Mouse (Mus musculus) midbrain, embryonic 14.5 days (tissue): ENCODE measurements at regions not wholly inside any gene's neighbourhood (a gene's known extent, or its start where the extent isn't known, plus 50 kb on each side); places are given as distances from the start of the nearest gene placed in this dataset.

Experiments used
- ATAC-seq: fragments of 200-750 bp; cut with Nextera tagmentation; 2 replicates; pipeline ENCODE4 v1.8.0; 2017; ENCODE audit warnings: moderate number of reproducible peaks, moderate library complexity; ENCODE audit not compliant: low FRiP score, low TSS enrichment
- DNase-seq: peaks from one replicate; pipeline ENCODE4 v3.0.0-alpha.2; 2015
- H3K27ac ChIP-seq: fragments of 300-500 bp; sonication (generic); replicated peaks from 2 replicates; pipeline ENCODE4 v1.5.1; 2014; ENCODE audit warnings: mild to moderate bottlenecking, low read depth, low read length, moderate library complexity
- H3K27me3 ChIP-seq: fragments of 300-500 bp; sonication (generic); 2 replicates; pipeline ENCODE4 v1.6.1; 2014; ENCODE audit warnings: low read length, control low read depth, mixed read lengths; ENCODE audit not compliant: control insufficient read depth, insufficient read depth
- H3K36me3 ChIP-seq: fragments of 300-500 bp; sonication (generic); 2 replicates; pipeline ENCODE4 v1.6.1; 2014; ENCODE audit warnings: low read length, control low read depth; ENCODE audit not compliant: control insufficient read depth, insufficient read depth
- H3K4me1 ChIP-seq: fragments of 300-500 bp; sonication (generic); 2 replicates; pipeline ENCODE4 v1.6.1; 2014; ENCODE audit warnings: mild to moderate bottlenecking, antibody characterized with exemption, low read length, control low read depth; ENCODE audit not compliant: control insufficient read depth, insufficient read depth
- H3K4me2 ChIP-seq: fragments of 300-500 bp; sonication (generic); 2 replicates; pipeline ENCODE4 v1.6.1; 2014; ENCODE audit warnings: mild to moderate bottlenecking, low read length, moderate library complexity
- H3K4me3 ChIP-seq: fragments of 300-500 bp; sonication (generic); replicated peaks from 2 replicates; pipeline ENCODE4 v1.5.1; 2014; ENCODE audit warnings: low read depth, low read length
- H3K9ac ChIP-seq: fragments of 300-500 bp; sonication (generic); replicated peaks from 2 replicates; pipeline ENCODE4 v1.6.1; 2014; ENCODE audit warnings: mild to moderate bottlenecking, low read length, moderate library complexity
- H3K9me3 ChIP-seq: fragments of 300-500 bp; sonication (generic); 2 replicates; pipeline ENCODE4 v1.6.1; 2016; ENCODE audit warnings: low read length, control low read depth, mixed read lengths; ENCODE audit not compliant: control insufficient read depth
- WGBS: fragments of 180-500 bp; shearing (Covaris S2); extraction: QIAGEN DNeasy Blood & Tissue Kit; methylation state at CpG from one replicate; pipeline ENCODE4 v1.1.7; 2014; 5-methylcytosine and 5-hydroxymethylcytosine counted together

DNA sequence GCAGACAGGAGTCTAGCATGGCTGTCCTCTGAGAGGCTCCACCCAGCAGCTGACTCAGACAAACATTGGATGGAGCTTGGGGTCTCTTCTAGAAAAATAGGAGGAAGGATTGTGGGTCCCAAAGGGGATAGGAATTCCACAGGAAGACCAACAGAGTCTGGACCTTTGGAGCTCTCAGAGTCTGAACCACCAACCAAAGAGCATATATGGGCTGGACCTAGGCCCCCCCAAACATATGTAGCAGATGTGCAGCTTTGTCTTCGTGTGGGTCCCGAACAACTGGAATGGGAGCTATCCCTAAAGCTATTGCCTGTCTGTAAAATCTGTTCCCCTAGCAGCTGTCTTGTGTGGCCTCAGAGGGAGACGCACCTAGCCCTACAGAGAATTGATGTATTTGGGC lies 50.1 kb upstream of the Cpm start:
- ATAC-seq (no peak), DNase-seq (no peak)
- no peaks in the 10 kb centered on the region for H3K27me3 ChIP-seq
- WGBS: 89% methylated on average over 3 of the region's 3 CpGs
- H3K4me2 ChIP-seq: no peak overlapping the region
- H3K36me3 ChIP-seq: no peaks in the 10 kb centered on the region
- no peak overlapping the region for H3K9ac ChIP-seq
- H3K4me1 ChIP-seq: no peaks in the 10 kb centered on the region
- no peak overlapping the region for H3K27ac ChIP-seq
- no peaks in the 10 kb centered on the region for H3K9me3 ChIP-seq
- H3K4me3 ChIP-seq: no peak overlapping the region

DNA sequence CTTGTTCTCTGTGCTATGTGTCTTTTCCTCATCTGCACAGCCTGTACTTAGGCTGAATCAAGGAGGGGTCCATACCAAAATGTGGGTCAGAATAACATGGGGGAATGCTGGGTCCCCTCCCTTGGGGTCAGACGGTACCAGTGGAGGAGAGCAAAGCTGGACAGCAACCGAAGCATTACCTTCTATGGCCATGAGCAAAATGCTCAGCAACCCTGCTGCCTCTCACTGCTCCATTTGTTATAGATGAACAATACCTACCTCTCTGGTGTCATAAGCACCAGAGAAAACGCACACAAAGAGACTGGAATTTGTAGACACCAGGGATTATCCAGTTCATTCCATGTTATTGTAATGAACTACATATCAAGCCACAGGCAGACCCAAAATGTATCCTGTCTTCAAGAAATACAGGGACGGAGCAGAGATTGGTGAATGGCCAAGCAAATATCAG lies 50.6 kb upstream of the Cpm start:
- ATAC-seq: no peak
- Histone ChIP-seq H3K27ac (no peak overlapping the region), H3K4me2 (no peak overlapping the region), H3K27me3 (no peaks in the 10 kb centered on the region), H3K36me3 (no peaks in the 10 kb centered on the region), H3K4me1 (no peaks in the 10 kb centered on the region), H3K4me3 (no peak overlapping the region), H3K9ac (no peak overlapping the region), H3K9me3 (no peaks in the 10 kb centered on the region)
- DNase-seq: no peak
- WGBS: 87% methylated on average over 4 of the region's 4 CpGs

DNA sequence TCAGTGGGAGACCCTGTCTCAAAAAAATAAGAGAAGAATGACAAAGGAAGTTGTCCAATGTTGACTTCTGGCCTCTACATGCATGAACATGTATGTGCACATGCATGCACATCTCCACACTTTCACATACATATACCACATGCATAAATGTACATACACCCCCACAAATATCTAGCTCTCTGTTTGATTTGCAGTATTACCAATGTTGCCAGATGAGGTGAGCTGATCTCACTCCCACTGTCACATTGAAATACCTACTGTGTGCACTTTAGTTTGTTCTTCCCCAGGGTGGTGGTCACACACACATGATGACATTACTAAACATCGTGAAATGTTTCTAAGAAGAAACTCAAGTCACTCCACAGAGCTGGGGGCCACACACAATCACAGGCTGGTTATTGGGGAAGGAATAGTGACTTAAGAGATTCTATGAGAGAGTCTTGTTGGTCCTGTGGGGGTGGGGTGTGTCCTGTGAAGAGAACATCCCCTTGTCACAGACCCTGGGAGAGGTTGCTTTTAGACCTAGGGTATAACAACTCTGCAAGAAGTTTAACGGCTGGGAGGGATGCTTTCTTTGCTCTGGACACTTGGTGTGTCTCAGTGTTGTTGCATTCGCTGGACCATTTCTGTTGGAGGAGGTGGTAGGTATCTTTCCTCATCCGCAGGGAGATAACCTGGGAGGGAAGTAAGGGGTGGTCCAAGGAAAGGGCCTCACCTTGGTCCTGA lies 51.2 kb upstream of the Cpm start:
- H3K36me3 ChIP-seq: no peaks in the 10 kb centered on the region
- 94% methylated on average over 4 of the region's 4 CpGs for WGBS

DNA sequence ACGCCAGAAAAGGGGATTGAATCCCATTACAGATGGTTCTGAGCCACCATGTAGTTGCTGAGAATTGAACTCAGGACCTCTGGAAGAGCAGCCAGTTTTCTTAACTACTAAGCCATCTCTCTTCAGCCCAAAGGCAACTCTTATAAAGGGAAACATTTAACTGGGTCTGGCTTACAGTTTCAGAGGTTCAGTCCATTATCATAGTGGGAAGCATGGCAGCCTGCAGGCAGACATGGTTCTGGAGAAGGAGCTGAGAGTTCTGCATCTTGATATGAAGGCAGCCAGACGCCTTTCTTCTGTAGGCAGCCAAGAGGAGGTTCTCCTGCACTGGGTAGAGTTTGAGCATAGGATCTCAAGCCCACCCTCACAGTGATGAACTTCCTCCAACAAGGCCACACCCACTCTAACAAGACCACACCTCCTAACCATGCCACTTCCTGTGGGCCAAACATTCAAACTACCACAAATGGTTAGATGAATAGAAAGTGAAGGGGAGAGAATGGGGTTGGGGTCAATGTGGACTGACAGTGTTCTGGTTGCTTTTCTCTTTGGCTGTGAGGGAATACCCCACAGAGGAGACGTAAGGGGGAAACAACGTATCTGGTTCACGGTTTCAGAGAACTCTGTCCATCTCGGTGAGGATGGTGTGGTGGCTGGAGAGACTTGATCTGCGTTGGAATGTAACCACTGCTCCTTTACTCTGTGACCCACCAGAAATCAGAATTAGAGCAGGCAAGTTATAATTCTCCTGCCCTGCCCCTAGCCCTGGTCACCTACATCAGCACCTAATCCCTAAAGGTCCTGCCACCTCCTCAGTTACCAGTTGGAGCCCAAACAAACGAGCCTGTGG lies 52.2 kb upstream of the Cpm start:
- no peak overlapping the region for H3K4me2 ChIP-seq
- 88% methylated on average over 8 of the region's 8 CpGs for WGBS

More for the DNA sequence above, 51.2 kb upstream of the Cpm start:
- H3K4me2 ChIP-seq: no peak overlapping the region
- no peak overlapping the region for H3K27ac ChIP-seq
- no peak overlapping the region for H3K9ac ChIP-seq
- no peak for DNase-seq
- H3K4me3 ChIP-seq: no peak overlapping the region
- H3K9me3 ChIP-seq: no peaks in the 10 kb centered on the region
- no peak for ATAC-seq
- H3K27me3 ChIP-seq: no peaks in the 10 kb centered on the region
- H3K4me1 ChIP-seq: no peaks in the 10 kb centered on the region

DNA sequence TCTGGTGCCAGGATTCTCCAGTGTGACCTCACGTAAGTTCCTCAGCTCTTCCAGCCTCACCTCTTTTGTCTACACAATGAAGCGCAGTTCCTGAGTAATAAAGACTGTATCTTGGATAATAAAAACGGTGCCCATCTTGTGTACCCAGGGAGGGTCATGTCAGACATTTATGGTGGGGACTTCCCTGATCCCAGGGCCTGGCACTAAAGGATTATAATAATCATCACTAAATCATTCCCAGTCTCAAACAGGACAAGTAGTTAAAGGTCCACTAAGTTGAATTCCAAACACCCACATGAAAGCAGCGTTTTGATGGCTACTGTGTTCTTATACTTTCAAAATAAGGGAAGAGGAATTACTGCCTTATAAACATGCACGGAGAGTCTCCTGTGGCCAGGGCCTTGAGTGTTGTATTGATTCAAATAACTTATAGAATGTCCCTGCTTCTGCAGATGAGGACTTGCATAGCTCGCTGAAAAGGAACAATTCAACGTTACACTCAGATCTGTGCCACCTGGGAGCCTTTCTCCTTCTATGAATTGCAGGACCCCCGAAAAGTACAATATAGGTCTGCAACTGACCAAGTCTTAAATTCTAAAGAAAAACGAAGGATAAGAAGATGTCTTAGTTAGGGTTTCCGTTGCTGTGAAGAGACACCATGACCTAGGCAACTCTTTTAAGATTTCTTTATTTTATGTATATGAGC lies 53.0 kb upstream of the Cpm start:
- WGBS: 85% methylated on average over 10 of the region's 10 CpGs
- no peak for ATAC-seq
- no peaks in the 10 kb centered on the region for H3K36me3 ChIP-seq
- no peak overlapping the region for H3K4me3 ChIP-seq
- peaks cover 4% of the 10 kb centered on the region; the same call in 1 of the 2 replicates for H3K4me1 ChIP-seq
- no peak for DNase-seq
- no peak overlapping the region for H3K27ac ChIP-seq
- peaks cover 12% of the 10 kb centered on the region for H3K27me3 ChIP-seq
- H3K9ac ChIP-seq: no peak overlapping the region
- H3K9me3 ChIP-seq: no peaks in the 10 kb centered on the region
- no peak overlapping the region for H3K4me2 ChIP-seq

More for the DNA sequence above, 52.2 kb upstream of the Cpm start:
- ATAC-seq (no peak), DNase-seq (no peak)
- Histone ChIP-seq H3K27ac (no peak overlapping the region), H3K9me3 (no peaks in the 10 kb centered on the region), H3K9ac (no peak overlapping the region), H3K36me3 (no peaks in the 10 kb centered on the region), H3K4me1 (no peaks in the 10 kb centered on the region), H3K27me3 (peaks cover 9% of the 10 kb centered on the region), H3K4me3 (no peak overlapping the region)

DNA sequence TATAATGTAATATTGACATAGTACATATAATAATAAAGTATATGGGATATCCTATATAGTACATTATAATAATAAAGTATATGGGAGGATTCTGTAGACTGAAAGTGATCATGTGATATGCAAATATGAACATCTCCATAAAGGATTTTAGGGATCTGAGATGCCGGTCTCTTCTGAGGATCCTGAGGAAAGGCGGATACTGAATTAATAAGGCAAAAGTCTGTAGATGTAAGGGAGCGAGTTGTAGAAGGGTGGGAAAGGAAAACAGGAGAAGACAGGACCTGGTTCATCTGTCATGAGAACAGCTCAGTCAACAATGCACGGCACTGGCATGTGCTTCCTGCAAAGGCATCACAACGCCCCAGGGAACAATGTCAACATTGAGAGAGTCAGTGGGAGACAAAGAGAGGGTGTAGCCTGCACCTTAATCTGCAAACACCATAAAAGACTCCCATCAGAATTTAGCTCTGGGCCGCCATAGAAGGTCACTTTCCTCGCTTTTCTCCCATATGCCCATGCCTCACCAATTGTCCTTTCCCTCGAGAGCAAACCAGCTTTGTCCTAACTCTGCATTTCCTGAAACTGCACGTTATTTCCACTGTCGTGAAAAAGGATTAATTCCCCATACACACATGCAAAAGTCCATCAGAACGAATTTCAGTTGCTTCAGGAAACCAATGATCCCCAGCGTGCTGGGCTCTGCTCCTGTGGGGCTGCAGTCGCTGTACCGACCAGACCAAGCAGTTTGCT lies 53.7 kb upstream of the Cpm start:
- H3K9ac ChIP-seq: no peak overlapping the region
- peaks cover 12% of the 10 kb centered on the region for H3K27me3 ChIP-seq
- H3K9me3 ChIP-seq: no peaks in the 10 kb centered on the region
- no peak overlapping the region for H3K4me2 ChIP-seq
- H3K36me3 ChIP-seq: no peaks in the 10 kb centered on the region
- ATAC-seq (no peak), DNase-seq (no peak)
- no peak overlapping the region for H3K4me3 ChIP-seq
- WGBS: 48% methylated on average over 14 of the region's 14 CpGs
- H3K4me1 ChIP-seq: peaks cover 9% of the 10 kb centered on the region; the same call in 1 of the 2 replicates
- no peak overlapping the region for H3K27ac ChIP-seq

DNA sequence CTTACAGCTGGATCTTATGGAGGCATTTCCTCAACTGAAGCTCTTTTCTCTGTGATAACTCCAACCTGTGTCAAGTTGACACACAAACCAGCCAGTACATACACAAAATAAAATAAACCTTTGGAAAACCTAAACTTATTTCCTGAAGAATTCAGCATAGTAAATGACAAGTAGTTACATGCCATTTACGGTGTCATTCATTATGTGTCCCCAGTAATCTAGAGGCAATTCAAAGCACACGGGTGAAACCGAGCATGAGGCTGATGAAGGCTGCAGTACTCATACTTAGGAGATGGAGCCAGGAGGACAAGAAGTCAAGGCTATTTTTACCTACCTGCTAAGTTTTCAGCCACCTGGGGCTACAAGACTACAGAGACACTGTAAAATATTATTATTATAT lies 54.4 kb upstream of the Cpm start:
- Histone ChIP-seq H3K4me3 (no peak overlapping the region), H3K4me2 (no peak overlapping the region), H3K36me3 (no peaks in the 10 kb centered on the region), H3K4me1 (peaks cover 9% of the 10 kb centered on the region; the same call in 1 of the 2 replicates), H3K27me3 (peaks cover 12% of the 10 kb centered on the region), H3K9ac (no peak overlapping the region), H3K9me3 (no peaks in the 10 kb centered on the region), H3K27ac (no peak overlapping the region)
- DNase-seq: no peak
- no peak for ATAC-seq
- WGBS: 89% methylated on average over 3 of the region's 3 CpGs

DNA sequence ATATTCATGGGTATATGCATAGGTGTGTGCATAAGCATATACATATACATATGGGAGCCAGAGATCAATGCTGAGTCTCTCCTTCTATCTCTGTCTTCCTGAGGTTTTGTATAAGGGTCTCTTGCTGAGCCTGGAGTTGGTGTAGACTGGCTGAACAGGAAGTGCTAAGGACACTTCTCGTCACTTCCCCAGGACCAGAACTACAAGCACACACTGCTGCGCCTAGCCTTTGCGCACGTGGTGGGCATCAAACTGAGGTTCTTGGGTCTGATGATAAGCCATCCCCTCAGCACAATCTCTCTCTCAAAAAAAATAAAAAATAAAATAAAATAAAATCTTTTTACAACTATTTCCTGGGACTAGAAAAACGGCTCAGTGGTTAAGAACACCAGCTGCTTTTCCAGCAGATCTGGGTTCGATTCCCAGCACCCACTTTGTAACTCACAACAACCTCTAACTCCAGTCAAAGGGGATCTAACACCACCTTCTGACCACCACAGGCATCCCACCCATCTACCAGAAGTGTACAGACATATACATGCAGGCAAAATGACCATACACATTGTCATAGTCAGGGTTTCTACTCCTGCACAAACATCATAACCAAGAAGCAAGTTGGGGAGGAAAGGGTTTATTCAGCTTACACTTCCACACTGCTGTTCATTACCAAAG lies 55.1 kb upstream of the Cpm start:
- H3K27ac ChIP-seq: no peak overlapping the region
- no peaks in the 10 kb centered on the region for H3K36me3 ChIP-seq
- DNase-seq (no peak), ATAC-seq (no peak)
- no peak overlapping the region for H3K4me3 ChIP-seq
- no peaks in the 10 kb centered on the region for H3K9me3 ChIP-seq
- H3K4me2 ChIP-seq: no peak overlapping the region
- no peak overlapping the region for H3K9ac ChIP-seq
- WGBS: 94% methylated on average over 6 of the region's 6 CpGs
- H3K4me1 ChIP-seq: peaks cover 9% of the 10 kb centered on the region; the same call in 1 of the 2 replicates
- peaks cover 16% of the 10 kb centered on the region for H3K27me3 ChIP-seq
